Mouse (Mus musculus): ENCODE results near the gene Nr1d1. TPM values are rescaled to one million over a fixed set of nuclear protein-coding genes. Genes with fewer than 3 reads are reported as not detected.

Nr1d1 gene
- polyA plus RNA-seq, 1 experiment from 2014 or later: 6.4 TPM

DNA sequence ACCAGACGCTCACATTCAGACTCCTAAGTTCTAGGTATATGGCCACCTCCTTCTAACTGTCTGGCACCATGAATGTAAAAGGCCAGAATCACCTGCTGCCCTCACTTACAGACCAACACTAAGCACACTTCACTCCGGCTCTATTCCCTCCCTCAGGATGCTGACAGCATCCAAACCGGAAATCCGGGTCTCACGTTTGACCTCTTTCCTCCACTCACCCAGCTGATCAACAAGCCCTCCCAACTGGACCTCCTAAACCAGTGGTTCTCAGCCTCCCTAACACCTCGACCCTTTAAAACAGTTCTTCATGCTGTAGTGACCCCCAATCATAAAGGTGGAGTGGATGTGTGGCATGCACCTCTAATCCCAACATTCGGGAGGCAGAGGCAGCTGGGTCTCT is 52.0 kb downstream of the Nr1d1 start:
- Histone ChIP-seq H3K27ac (replicated peaks in 1 of 2; ENCODE audit: control insufficient read depth in 1 of 2, insufficient read depth in 1 of 2, low read depth in 2 of 2, low read length in 2 of 2) (no peak overlapping the region), H3K9ac (ENCODE audit: low read length) (0 out of 2 replicates have a peak overlapping the region, but pooled peaks have one; percentile 6), H3K9me3 (ENCODE audit: control insufficient read depth, low read length) (no peaks in the 10 kb centered on the region), H3K4me3 (ENCODE audit: control insufficient read depth in 1 of 2, insufficient read depth in 1 of 2, low read depth in 1 of 2, low read length in 2 of 2) (no peak overlapping the region), H3K4me2 (ENCODE audit: low read length) (no peak overlapping the region), H3K27me3 (ENCODE audit: control insufficient read depth, insufficient read depth, low read length) (no peaks in the 10 kb centered on the region), H3K36me3 (ENCODE audit: control insufficient read depth, insufficient read depth, low read length) (peaks cover 40% of the 10 kb centered on the region), H3K4me1 (ENCODE audit: control insufficient read depth in 2 of 2, insufficient read depth in 2 of 2, low read length in 2 of 2) (peaks cover 7 to 15% of the 10 kb centered on the region in 2 experiments; a peak in 3 of 4 replicates)
- ATAC-seq (ENCODE audit: insufficient number of reproducible peaks, insufficient read depth, low FRiP score, low read depth): no peak
- WGBS: 78% methylated on average over 7 of the region's 7 CpGs

DNA sequence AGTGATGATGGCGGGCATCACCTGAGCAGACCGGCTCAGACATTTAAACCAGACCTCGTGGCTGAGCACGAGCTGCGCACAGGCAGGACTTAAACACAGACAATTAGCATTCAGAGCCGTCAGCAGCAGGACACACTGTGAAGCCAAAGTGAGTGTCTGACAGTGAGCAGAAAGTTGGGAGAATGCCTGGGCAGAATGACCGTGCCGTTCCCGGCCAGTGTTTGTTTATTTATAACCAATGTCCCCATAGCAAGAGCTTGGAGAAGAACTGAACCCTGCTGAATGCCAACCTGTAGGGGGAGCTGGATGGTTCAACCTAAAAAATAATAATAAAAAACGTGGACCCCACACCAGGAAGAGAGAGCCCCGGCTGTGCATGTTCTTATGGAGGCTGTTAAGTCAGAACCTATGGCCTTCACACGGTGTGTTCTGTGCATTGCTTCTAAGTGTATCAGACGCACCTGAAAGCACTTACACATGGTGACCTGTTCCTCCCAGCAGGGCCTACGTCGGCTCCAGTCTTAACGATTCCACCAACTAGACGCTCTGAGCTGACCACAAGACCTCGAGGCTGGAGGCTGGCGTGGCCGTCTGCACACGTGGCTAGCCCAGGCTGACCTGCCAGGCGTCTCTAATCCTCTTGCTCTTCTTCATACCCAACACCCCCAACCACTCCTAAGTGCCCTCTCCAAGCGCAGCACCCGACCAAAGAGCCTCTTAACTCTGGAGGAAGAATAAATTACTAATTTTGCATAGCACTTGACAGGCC is 53.5 kb downstream of the Nr1d1 start:
- peak; percentile 68 for ATAC-seq (ENCODE audit: insufficient number of reproducible peaks, insufficient read depth, low FRiP score, low read depth)
- H3K4me1 ChIP-seq (ENCODE audit: control insufficient read depth in 2 of 2, insufficient read depth in 2 of 2, low read length in 2 of 2): peaks cover 7 to 15% of the 10 kb centered on the region in 2 experiments; a peak in 3 of 4 replicates
- no peak overlapping the region for H3K4me3 ChIP-seq (ENCODE audit: control insufficient read depth in 1 of 2, insufficient read depth in 1 of 2, low read depth in 1 of 2, low read length in 2 of 2)
- peaks cover 39% of the 10 kb centered on the region for H3K36me3 ChIP-seq (ENCODE audit: control insufficient read depth, insufficient read depth, low read length)
- H3K9ac ChIP-seq (ENCODE audit: low read length): peak overlapping the region; percentile 9; the same call in 1 of the 2 replicates
- H3K9me3 ChIP-seq (ENCODE audit: control insufficient read depth, low read length): no peaks in the 10 kb centered on the region
- WGBS: 43% methylated on average over 24 of the region's 24 CpGs
- H3K27ac ChIP-seq (replicated peaks in 1 of 2; ENCODE audit: control insufficient read depth in 1 of 2, insufficient read depth in 1 of 2, low read depth in 2 of 2, low read length in 2 of 2): peak overlapping the region; percentile 90
- no peaks in the 10 kb centered on the region for H3K27me3 ChIP-seq (ENCODE audit: control insufficient read depth, insufficient read depth, low read length)
- H3K4me2 ChIP-seq (ENCODE audit: low read length): peak overlapping the region; percentile 32; the same call in 1 of the 2 replicates

DNA sequence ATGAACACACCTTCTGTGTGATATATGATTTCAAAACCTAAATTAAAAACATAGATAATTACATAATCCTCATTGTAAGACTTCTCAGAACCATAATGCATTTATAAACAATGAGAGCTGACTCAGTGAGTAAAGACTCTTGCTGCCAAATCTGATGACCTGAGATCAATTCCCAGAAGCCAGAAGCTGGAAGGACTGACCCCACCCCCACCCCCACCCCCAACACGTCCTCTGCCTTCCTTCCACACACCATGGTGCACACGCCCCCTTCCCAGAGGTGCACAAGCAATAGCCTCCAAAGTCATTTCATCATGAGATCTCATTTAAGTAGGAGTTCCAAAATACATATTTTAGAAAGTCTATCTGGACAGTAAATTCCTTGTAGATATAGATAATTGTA is 54.4 kb downstream of the Nr1d1 start:
- ATAC-seq (ENCODE audit: insufficient number of reproducible peaks, insufficient read depth, low FRiP score, low read depth): no peak
- H3K27me3 ChIP-seq (ENCODE audit: control insufficient read depth, insufficient read depth, low read length): no peaks in the 10 kb centered on the region
- H3K27ac ChIP-seq (replicated peaks in 1 of 2; ENCODE audit: control insufficient read depth in 1 of 2, insufficient read depth in 1 of 2, low read depth in 2 of 2, low read length in 2 of 2): peak overlapping the region in 1 of 2 experiments; percentile 90; a peak in 2 of 4 replicates
- no peaks in the 10 kb centered on the region for H3K9me3 ChIP-seq (ENCODE audit: control insufficient read depth, low read length)
- no peak overlapping the region for H3K4me3 ChIP-seq (ENCODE audit: control insufficient read depth in 1 of 2, insufficient read depth in 1 of 2, low read depth in 1 of 2, low read length in 2 of 2)
- WGBS: 64% methylated on average over 2 of the region's 2 CpGs
- H3K9ac ChIP-seq (ENCODE audit: low read length): no peak overlapping the region
- H3K36me3 ChIP-seq (ENCODE audit: control insufficient read depth, insufficient read depth, low read length): peaks cover 42% of the 10 kb centered on the region
- H3K4me1 ChIP-seq (ENCODE audit: control insufficient read depth in 2 of 2, insufficient read depth in 2 of 2, low read length in 2 of 2): peaks cover 7 to 15% of the 10 kb centered on the region in 2 experiments; a peak in 3 of 4 replicates
- no peak overlapping the region for H3K4me2 ChIP-seq (ENCODE audit: low read length)

Other genes starting within 250 kb of the Nr1d1 start
- gene Ikzf3, start 229.3 kb downstream of the Nr1d1 start, polyA plus RNA-seq (2014; fragmentation: Nextera tagmentation; extraction: Ambion mirVana): 0.19 TPM in 1 of 2 replicates, not detected in the other
- gene Zpbp2, start 224.2 kb downstream of the Nr1d1 start, polyA plus RNA-seq (2014; fragmentation: Nextera tagmentation; extraction: Ambion mirVana): 0.16 and 0.47 TPM in 2 replicates
- 9.4 and 11.3 TPM in 2 replicates for gene Ormdl3, start 188.0 kb downstream of the Nr1d1 start, polyA plus RNA-seq (2014; fragmentation: Nextera tagmentation; extraction: Ambion mirVana)
- not detected in 2 replicates for gene Lrrc3c, start 177.0 kb downstream of the Nr1d1 start, polyA plus RNA-seq (2014; fragmentation: Nextera tagmentation; extraction: Ambion mirVana)
- gene Gm12355, start 149.7 kb downstream of the Nr1d1 start, polyA plus RNA-seq (2014; fragmentation: Nextera tagmentation; extraction: Ambion mirVana): 0.68 TPM in 1 of 2 replicates, not detected in the other
- gene Gsdma3, start 149.0 kb downstream of the Nr1d1 start, polyA plus RNA-seq (2014; fragmentation: Nextera tagmentation; extraction: Ambion mirVana): not detected in 2 replicates
- not detected in 2 replicates for gene Gsdma2, start 128.6 kb downstream of the Nr1d1 start, polyA plus RNA-seq (2014; fragmentation: Nextera tagmentation; extraction: Ambion mirVana)
- gene Gsdma, start 111.0 kb downstream of the Nr1d1 start, polyA plus RNA-seq (2014; fragmentation: Nextera tagmentation; extraction: Ambion mirVana): not detected in 2 replicates
- gene Psmd3, start 92.8 kb downstream of the Nr1d1 start, polyA plus RNA-seq (2014; fragmentation: Nextera tagmentation; extraction: Ambion mirVana): 95.3 and 120 TPM in 2 replicates
- gene Csf3, start 74.1 kb downstream of the Nr1d1 start, polyA plus RNA-seq (2014; fragmentation: Nextera tagmentation; extraction: Ambion mirVana): not detected in 2 replicates
- 28.5 and 31.0 TPM in 2 replicates for gene Med24, start 45.9 kb downstream of the Nr1d1 start, polyA plus RNA-seq (2014; fragmentation: Nextera tagmentation; extraction: Ambion mirVana)
- gene Thra, start 34.7 kb downstream of the Nr1d1 start, polyA plus RNA-seq (2014; fragmentation: Nextera tagmentation; extraction: Ambion mirVana): 45.3 and 55.6 TPM in 2 replicates
- 13.3 and 15.3 TPM in 2 replicates for gene Msl1, start 20.2 kb upstream of the Nr1d1 start, polyA plus RNA-seq (2014; fragmentation: Nextera tagmentation; extraction: Ambion mirVana)
- 22.6 and 22.9 TPM in 2 replicates for gene Casc3, start 29.6 kb upstream of the Nr1d1 start, polyA plus RNA-seq (2014; fragmentation: Nextera tagmentation; extraction: Ambion mirVana)
- gene Rapgefl1, start 61.5 kb upstream of the Nr1d1 start, polyA plus RNA-seq (2014; fragmentation: Nextera tagmentation; extraction: Ambion mirVana): 0.82 and 0.95 TPM in 2 replicates
- gene Wipf2, start 88.3 kb upstream of the Nr1d1 start, polyA plus RNA-seq (2014; fragmentation: Nextera tagmentation; extraction: Ambion mirVana): 3.1 and 3.2 TPM in 2 replicates
- gene Cdc6, start 132.5 kb upstream of the Nr1d1 start, polyA plus RNA-seq (2014; fragmentation: Nextera tagmentation; extraction: Ambion mirVana): 15.6 and 17.5 TPM in 2 replicates
- 31.4 and 33.4 TPM in 2 replicates for gene Rara, start 152.5 kb upstream of the Nr1d1 start, polyA plus RNA-seq (2014; fragmentation: Nextera tagmentation; extraction: Ambion mirVana)
- gene Gjd3, start 207.7 kb upstream of the Nr1d1 start, polyA plus RNA-seq (2014; fragmentation: Nextera tagmentation; extraction: Ambion mirVana): 1.00 and 2.3 TPM in 2 replicates
- 169 and 174 TPM in 2 replicates for gene Top2a, start 248.9 kb upstream of the Nr1d1 start, polyA plus RNA-seq (2014; fragmentation: Nextera tagmentation; extraction: Ambion mirVana)

All from heart, embryonic 14.5 days (tissue).